Mouse (Mus musculus): ENCODE measurements around the gene Cyp1a2. TPM values are rescaled to one million over a fixed set of nuclear protein-coding genes. Genes with fewer than 3 reads are reported as not detected.

Cyp1a2 gene
- polyA plus RNA-seq, 1 experiment from 2014 or later, result 19.9 TPM

DNA sequence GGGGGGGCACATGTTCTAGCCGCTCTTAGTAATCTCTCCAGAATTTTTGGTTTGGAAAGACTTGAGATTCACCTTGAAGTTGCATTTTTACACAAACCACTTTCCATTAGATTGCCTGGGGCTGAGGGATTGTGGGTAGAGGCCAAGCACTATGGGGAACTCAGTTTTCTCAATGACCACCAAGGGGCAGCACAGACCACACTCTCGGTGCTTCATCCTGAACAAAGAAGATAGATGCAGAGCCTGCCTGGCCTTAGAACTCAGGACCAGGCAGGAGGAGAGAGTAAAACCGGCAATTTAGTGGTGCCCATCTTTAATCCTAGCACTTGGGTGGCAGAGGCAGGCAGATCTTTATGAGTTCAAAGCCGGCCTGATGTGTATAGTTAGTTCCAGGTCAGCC lies 23.7 kb downstream of the Cyp1a2 start:
- ATAC-seq (peak; percentile 58), DNase-seq (peak; percentile 82)
- H3K4me3 ChIP-seq (ENCODE audit: low read depth, low read length), result no peak overlapping the region
- no peak overlapping the region for H3K4me2 ChIP-seq (ENCODE audit: low read depth, low read length)
- H3K9me3 ChIP-seq (ENCODE audit: low read length), result no peaks in the 10 kb centered on the region
- TF ChIP-seq CTCF (IDR thresholded peaks at IDR 0.05; ENCODE audit: low read depth) (peak; percentile 92), EP300 (IDR thresholded peaks at IDR 0.05; ENCODE audit: low read depth) (no peak)
- H3K27me3 ChIP-seq (ENCODE audit: insufficient read depth, low read length), result no peaks in the 10 kb centered on the region
- H3K36me3 ChIP-seq (replicated peaks; ENCODE audit: insufficient read depth, low read length), result no peaks in the 10 kb centered on the region
- H3K27ac ChIP-seq (ENCODE audit: low read depth), result no peak overlapping the region
- H3K4me1 ChIP-seq (ENCODE audit: insufficient read depth), result peaks cover 7% of the 10 kb centered on the region
- no peak overlapping the region for H3K9ac ChIP-seq (replicated peaks)
- 21% methylated on average over 4 of the region's 4 CpGs for WGBS (ENCODE audit: insufficient replicate concordance)

DNA sequence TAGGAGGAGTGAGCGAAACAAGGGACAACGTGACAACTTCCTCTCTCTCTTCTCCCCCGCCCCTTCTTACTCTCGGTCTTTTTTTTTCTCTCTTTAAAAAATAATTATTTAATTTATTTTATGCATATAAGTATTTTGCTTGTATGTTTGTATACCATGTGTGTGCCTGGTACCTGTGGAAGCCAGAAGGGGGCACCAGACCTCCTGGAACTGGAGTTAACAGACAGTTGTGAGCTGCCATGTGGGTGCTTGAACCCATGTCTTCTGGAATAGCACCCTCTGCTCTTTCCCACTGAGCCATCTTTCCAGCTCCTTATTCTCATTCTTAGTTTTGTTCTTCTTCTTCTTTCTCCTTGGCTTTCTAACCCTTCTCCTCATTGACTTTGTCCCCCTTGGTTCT lies 24.5 kb downstream of the Cyp1a2 start:
- 76% methylated on average over 4 of the region's 4 CpGs for WGBS (ENCODE audit: insufficient replicate concordance)
- Histone ChIP-seq H3K27ac (ENCODE audit: low read depth) (no peak overlapping the region), H3K27me3 (ENCODE audit: insufficient read depth, low read length) (no peaks in the 10 kb centered on the region), H3K4me3 (ENCODE audit: low read depth, low read length) (no peak overlapping the region), H3K36me3 (replicated peaks; ENCODE audit: insufficient read depth, low read length) (no peaks in the 10 kb centered on the region), H3K9ac (replicated peaks) (no peak overlapping the region), H3K4me2 (ENCODE audit: low read depth, low read length) (no peak overlapping the region), H3K4me1 (ENCODE audit: insufficient read depth) (peaks cover 7% of the 10 kb centered on the region), H3K9me3 (ENCODE audit: low read length) (no peaks in the 10 kb centered on the region)
- no peak for DNase-seq
- ATAC-seq, result no peak
- TF ChIP-seq CTCF (IDR thresholded peaks at IDR 0.05; ENCODE audit: low read depth) (peak; percentile 39), EP300 (IDR thresholded peaks at IDR 0.05; ENCODE audit: low read depth) (no peak)

DNA sequence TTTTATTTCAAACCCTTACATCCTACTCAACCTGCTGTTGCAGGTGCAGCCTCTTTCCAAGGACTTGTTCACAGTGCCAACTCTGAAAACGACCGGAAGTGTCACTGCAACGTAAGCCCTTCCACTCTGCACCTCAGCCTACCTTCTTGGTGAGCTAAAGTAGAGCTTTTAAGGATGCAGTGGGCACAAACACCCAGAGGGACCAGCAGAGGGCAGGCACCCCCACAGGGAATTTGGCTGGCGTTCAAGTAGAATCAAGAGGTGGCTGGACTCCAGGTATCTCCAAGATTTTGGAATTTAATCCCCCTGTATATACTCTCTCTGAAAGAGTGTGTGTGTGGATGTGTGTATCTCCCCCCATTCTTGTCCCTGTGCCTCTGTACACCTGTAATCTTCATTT lies 25.7 kb downstream of the Cyp1a2 start:
- TF ChIP-seq EP300 (IDR thresholded peaks at IDR 0.05; ENCODE audit: low read depth), result no peak
- TF ChIP-seq CTCF (IDR thresholded peaks at IDR 0.05; ENCODE audit: low read depth), result peak; percentile 19; the same call in 1 of the 2 replicates
- WGBS (ENCODE audit: insufficient replicate concordance), result 51% methylated on average over 4 of the region's 4 CpGs

DNA sequence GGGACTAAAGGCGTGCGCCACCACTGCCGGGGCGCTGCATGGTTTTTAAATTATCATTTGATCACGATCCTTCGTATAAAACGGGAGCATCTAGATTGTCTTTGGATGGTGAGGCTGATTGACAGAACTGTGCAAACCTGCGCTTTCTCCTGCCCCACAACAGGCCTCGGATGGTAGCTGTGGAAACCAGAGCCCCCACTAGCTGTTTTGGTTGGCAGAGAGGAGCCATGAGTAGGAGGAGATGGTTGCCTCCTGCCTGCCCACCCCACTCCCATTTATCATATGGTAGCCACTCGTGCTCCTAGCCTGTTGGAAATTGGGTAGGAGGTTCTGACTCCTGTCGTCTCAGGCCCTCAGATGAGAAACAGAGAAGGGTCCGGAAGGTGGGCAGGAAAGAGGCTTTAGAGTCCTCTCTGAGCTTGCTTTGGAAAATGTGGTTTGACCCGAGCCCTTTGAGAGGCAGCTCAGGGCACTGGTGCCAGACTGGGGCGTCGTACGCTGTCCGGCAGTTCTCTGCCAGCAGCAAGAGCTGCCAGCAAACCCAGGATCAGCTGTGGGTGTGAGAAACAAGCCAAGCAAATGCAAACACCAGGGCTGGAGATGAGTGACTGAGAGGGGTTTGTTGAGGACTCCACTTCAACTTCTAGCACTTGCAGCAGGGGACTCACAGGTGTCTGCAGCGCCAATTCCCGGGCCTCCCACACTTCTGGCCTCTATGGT lies 26.7 kb downstream of the Cyp1a2 start:
- Histone ChIP-seq H3K4me1 (ENCODE audit: insufficient read depth) (peaks cover 7% of the 10 kb centered on the region), H3K4me3 (ENCODE audit: low read depth, low read length) (no peak overlapping the region), H3K36me3 (replicated peaks; ENCODE audit: insufficient read depth, low read length) (no peaks in the 10 kb centered on the region), H3K9ac (replicated peaks) (no peak overlapping the region), H3K27me3 (ENCODE audit: insufficient read depth, low read length) (no peaks in the 10 kb centered on the region), H3K9me3 (ENCODE audit: low read length) (no peaks in the 10 kb centered on the region), H3K27ac (ENCODE audit: low read depth) (no peak overlapping the region), H3K4me2 (ENCODE audit: low read depth, low read length) (no peak overlapping the region)
- TF ChIP-seq CTCF (IDR thresholded peaks at IDR 0.05; ENCODE audit: low read depth) (no peak), EP300 (IDR thresholded peaks at IDR 0.05; ENCODE audit: low read depth) (no peak)
- 81% methylated on average over 19 of the region's 19 CpGs for WGBS (ENCODE audit: insufficient replicate concordance)
- no peak for DNase-seq
- ATAC-seq, result no peak

More for the DNA sequence above, 25.7 kb downstream of the Cyp1a2 start:
- no peak overlapping the region for H3K4me3 ChIP-seq (ENCODE audit: low read depth, low read length)
- ATAC-seq (no peak), DNase-seq (no peak)
- no peaks in the 10 kb centered on the region for H3K9me3 ChIP-seq (ENCODE audit: low read length)
- peaks cover 7% of the 10 kb centered on the region for H3K4me1 ChIP-seq (ENCODE audit: insufficient read depth)
- no peak overlapping the region for H3K9ac ChIP-seq (replicated peaks)
- H3K27ac ChIP-seq (ENCODE audit: low read depth), result no peak overlapping the region
- no peak overlapping the region for H3K4me2 ChIP-seq (ENCODE audit: low read depth, low read length)
- H3K36me3 ChIP-seq (replicated peaks; ENCODE audit: insufficient read depth, low read length), result no peaks in the 10 kb centered on the region
- H3K27me3 ChIP-seq (ENCODE audit: insufficient read depth, low read length), result no peaks in the 10 kb centered on the region

DNA sequence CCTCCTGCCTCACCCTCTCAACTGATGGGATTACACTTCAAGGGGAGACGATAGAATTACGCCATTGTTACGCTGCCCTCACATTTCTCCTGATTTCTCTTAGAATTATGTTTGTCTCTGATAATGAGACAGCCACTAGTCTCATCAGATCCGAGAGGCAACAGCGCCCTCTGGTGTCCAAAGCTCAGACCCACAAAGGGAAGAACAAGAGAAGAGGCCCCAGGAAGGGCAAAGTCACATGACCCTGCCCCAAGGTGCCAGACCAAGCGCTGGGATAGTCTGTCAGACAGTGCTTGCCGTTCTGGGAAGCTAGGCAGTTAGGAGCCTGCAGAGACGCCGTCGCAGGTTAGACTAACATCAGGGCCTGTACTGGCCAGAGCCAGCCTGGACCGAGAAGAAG lies 27.8 kb downstream of the Cyp1a2 start:
- peak; percentile 95 for DNase-seq
- no peak overlapping the region for H3K4me3 ChIP-seq (ENCODE audit: low read depth, low read length)
- no peak overlapping the region for H3K27ac ChIP-seq (ENCODE audit: low read depth)
- H3K36me3 ChIP-seq (replicated peaks; ENCODE audit: insufficient read depth, low read length), result no peaks in the 10 kb centered on the region
- peak overlapping the region; percentile 14; the same call in 1 of the 2 replicates for H3K4me2 ChIP-seq (ENCODE audit: low read depth, low read length)
- H3K4me1 ChIP-seq (ENCODE audit: insufficient read depth), result peaks cover 14% of the 10 kb centered on the region
- H3K9me3 ChIP-seq (ENCODE audit: low read length), result no peaks in the 10 kb centered on the region
- WGBS (ENCODE audit: insufficient replicate concordance), result 4% methylated on average over 11 of the region's 11 CpGs
- H3K9ac ChIP-seq (replicated peaks), result no peak overlapping the region
- no peaks in the 10 kb centered on the region for H3K27me3 ChIP-seq (ENCODE audit: insufficient read depth, low read length)
- TF ChIP-seq EP300 (IDR thresholded peaks at IDR 0.05; ENCODE audit: low read depth) (no peak), CTCF (IDR thresholded peaks at IDR 0.05; ENCODE audit: low read depth) (peak; percentile 98)
- ATAC-seq, result peak; percentile 69

DNA sequence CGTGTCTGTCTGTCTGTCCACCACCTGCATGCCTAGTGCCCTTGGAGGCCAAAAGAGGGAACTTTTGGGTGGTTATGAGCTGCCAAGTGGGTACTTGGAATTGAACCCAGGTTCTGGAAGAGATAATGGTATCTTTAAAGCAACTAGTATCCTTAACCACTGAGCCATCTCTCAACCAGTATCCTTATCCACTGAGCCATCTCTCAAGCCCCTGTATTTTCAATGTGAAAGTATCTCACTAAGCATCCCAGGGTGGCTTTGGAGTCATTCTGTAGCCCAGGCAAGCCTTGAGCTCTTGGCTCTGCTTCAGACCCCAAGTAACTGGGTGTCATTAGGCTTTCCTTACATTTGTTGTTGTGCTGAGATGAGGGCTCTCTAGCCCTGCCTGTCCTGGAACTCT lies 28.5 kb downstream of the Cyp1a2 start:
- no peak for TF ChIP-seq CTCF (IDR thresholded peaks at IDR 0.05; ENCODE audit: low read depth)
- TF ChIP-seq EP300 (IDR thresholded peaks at IDR 0.05; ENCODE audit: low read depth), result no peak
- Histone ChIP-seq H3K4me2 (ENCODE audit: low read depth, low read length) (no peak overlapping the region), H3K36me3 (replicated peaks; ENCODE audit: insufficient read depth, low read length) (no peaks in the 10 kb centered on the region), H3K9me3 (ENCODE audit: low read length) (no peaks in the 10 kb centered on the region), H3K9ac (replicated peaks) (no peak overlapping the region), H3K27ac (ENCODE audit: low read depth) (no peak overlapping the region), H3K27me3 (ENCODE audit: insufficient read depth, low read length) (no peaks in the 10 kb centered on the region), H3K4me3 (ENCODE audit: low read depth, low read length) (no peak overlapping the region), H3K4me1 (ENCODE audit: insufficient read depth) (peaks cover 19% of the 10 kb centered on the region)
- no peak for ATAC-seq
- DNase-seq, result no peak
- WGBS (ENCODE audit: insufficient replicate concordance), result 88% methylated on average over 1 of the region's 1 CpGs
